Mouse (Mus musculus) thymus, adult 2 months (tissue): ENCODE measurements around the gene Dld.

Experiments
- CTCF ChIP-seq: fragments of 200-500 bp; IDR thresholded peaks from 2 replicates; pipeline ENCODE4 v1.5.1; 2012; ENCODE audit warnings: mild to moderate bottlenecking, control low read depth, low read length, moderate library complexity, borderline replicate concordance; ENCODE audit not compliant: control insufficient read depth, poor library complexity, insufficient read depth; ENCODE audit errors: extremely low read depth
- POLR2A ChIP-seq: fragments of 200-500 bp; IDR thresholded peaks from 2 replicates; pipeline ENCODE4 v1.6.1; 2012; ENCODE audit warnings: mild to moderate bottlenecking, low read length, control low read depth, moderate library complexity; ENCODE audit not compliant: control insufficient read depth, poor library complexity, insufficient read depth; ENCODE audit errors: extremely low read depth

GRCm38 (mm10) chr12:31317670-31318408 is 33.4 kb downstream of the Dld start:
- TF ChIP-seq CTCF, result no peak
- no peak for TF ChIP-seq POLR2A
